Mouse (Mus musculus) c-Kit-positive CD71-positive TER-119-positive erythroid progenitor cells, embryonic 14.5 days (primary cell): ENCODE measurements around the gene Sox6.

Source experiments
- DNase-seq: peaks from one replicate; pipeline ENCODE4 v3.0.0-alpha.2; 2013; ENCODE audit warnings: low spot score

The Sox6 gene

DNA sequence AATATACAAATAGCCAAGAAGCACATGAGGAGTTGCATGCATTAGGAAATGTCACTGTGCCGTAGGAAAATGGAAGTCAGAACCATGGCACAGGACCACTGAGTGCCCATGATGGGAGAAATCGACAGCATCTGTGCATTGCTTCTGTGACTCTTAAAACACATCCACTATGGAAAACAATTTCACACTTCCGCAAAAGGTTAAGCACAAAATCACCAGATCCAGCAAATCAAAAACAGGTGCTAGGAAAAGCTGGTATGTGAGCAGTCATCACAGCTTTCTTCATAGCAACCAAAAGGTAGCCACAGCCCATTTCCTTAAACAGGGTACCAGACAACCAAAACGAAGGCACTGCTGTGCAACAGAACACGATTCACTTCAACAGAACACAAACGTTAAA lies 52.9 kb downstream of the Sox6 start:
- no peak for DNase-seq

DNA sequence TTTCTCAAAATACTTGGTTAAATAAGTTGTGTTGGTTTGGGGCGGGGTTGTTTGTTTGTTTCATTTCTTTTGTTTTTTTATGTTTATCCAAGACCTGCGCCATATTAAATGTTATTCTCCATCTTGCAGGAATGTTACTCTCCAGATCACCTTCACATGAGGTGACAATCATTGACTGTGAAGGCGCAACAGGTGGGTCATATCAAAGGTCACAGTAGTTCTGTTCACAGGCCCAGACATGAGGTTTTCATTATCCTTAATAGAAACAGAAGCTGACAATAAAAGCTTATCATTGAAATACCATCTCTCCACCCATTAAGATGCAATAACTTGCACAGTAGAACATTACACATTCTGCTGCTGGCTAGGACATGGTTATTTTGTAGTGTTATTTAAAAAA lies 54.5 kb downstream of the Sox6 start:
- DNase-seq: no peak

DNA sequence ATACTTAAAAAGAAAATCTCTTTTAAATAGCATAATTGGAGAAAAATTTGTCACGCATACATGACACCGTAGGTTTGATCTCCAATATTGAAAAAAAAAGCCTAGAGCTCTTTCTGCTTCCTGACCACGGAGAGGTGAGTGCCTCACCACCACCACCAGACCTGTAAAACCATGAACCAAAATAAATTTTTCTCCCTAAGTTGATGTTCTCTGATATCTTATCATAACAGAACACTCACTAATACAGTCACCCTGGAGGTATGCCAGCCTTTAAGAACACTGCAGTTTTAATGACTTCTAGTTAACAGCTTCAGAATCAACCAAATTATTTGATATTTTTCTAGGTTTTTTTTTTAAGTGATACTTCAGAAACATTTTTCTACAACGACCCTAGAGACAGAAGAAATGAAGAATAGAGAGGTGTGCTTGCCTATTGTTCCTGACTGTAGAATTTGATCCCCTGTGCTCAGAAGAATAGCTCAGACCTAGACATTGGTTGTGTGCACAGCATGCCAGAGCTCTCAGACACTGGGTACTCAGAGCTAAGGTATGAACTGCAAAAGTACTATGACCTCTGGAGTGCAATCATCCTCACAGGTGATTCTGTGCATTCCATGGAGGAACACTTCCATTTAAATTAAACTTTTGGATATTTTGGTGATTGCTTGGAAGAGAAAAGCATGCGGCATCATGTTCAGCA lies 58.6 kb downstream of the Sox6 start:
- peak; percentile 65 for DNase-seq

GRCm38 (mm10) chr7:115974518-115974917 lies 64.1 kb downstream of the Sox6 start:
- no peak for DNase-seq

- DNase-seq: no peak
Observed at GRCm38 (mm10) chr7:115967186-115967585, 71.4 kb downstream of the Sox6 start.

DNA sequence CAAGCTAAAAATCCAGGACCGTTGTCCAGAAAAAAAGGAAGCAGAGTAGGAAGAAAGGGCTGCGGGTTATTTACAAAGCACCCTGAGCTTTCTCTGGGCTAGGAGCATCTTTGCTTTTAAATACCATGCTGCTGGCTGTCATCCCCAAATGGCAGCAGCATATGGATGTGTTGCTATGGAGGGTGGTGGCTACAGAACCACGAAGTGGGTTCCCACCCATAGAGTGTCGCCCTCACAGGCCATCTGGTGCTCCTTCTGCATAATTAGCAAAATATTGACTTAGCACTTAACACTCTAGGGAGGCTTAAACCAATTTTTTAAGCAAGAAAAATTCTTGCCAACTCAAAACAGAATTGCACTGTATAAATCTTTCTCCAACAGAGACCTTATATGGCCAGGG lies 72.4 kb downstream of the Sox6 start:
- no peak for DNase-seq

DNA sequence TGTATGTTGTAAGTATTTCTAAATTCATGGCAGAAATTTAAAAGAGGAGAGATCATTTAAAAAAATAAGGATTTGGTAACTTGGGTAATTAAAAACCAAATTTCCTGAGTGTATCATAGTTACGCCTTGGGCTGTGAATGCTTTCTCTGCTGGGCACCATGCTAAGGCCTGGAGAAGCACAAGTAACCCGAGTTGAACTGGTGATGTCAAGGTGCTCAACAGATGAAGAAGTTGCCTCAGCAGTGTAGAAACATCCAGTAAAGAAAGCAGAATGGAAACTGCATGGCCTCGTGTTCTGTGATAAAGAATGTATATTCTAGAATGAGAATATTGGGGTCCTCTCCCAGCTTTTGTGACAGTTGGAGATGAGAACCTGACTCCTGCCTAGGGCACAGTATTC lies 85.5 kb downstream of the Sox6 start:
- no peak for DNase-seq

DNA sequence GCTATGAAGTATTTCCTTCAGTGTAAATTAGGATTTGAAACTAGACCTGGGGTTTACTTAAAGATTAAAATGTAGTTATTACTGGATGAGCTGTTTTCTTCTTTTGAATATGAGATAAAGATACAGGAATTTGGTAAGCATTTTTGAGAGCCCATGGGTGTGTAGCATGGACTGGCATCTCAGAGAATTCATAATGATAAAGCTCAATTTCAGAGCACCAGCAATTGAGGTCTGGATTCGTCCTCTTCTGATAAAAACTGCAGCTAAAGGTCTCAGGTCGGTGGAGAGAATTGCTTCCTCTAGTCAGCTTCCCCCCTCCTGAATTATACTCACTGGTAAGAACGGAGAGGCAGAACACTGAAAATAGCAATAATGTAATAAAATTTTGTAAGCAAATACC lies 86.4 kb downstream of the Sox6 start:
- peak; percentile 48 for DNase-seq

GRCm38 (mm10) chr7:115951689-115952088 lies 86.9 kb downstream of the Sox6 start:
- DNase-seq: peak; percentile 64

DNA sequence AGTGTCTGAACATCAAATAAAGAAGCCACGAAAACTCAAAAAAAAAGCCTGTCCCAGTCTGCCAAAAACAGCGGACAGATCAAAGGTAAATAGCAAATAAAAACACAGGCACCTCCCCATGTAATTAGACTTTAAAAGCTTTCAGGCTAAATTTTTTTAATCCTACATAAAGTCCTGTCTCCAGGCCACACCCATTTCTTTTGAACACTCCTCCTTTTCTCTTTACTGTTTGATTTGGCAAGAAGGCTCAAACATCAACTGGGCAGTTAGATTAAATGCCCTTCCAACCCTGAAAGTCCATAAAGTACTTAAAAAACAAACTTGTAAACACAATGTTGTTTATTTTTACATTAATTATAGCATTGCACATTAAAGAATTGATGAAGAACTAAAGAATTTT lies 90.7 kb downstream of the Sox6 start:
- no peak for DNase-seq

DNA sequence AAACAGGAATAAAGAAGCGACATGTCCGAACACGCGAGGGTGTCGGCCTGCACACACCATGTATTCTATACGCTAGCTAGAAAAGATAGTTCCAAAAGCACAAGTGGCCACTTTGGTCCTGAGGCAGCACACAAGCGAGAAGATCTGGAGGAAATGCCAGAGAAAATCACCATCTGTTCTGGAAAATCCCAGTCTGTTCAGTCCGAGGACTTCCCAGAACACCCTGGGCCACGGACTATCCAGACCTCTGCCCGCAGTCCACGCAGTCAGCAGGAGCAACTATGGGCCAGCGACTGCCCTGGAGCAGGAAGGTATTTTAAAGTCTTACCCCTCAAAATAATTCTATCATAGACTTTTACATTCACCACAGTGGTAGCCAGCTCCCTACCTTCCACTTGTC lies 92.0 kb downstream of the Sox6 start:
- DNase-seq: no peak

GRCm38 (mm10) chr7:115945516-115945915 lies 93.1 kb downstream of the Sox6 start:
- no peak for DNase-seq

DNA sequence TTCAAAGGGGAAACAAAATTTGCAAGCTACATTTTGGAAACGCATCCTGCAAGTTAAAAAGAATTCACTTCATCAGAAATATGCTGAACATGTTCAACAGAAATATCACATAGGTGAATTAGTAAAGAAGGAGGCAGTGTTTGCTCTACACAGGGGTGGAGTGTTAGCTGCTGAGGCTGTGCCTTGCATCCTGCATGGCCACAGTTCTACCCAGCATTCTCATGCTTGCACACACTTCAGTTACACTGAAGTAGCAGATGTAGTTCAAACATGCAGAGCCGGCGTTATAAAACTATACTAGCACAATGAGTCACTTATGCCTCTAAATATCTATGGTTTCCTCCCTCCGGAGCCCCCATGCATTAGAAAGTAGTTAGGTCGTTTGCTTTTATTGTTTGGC lies 94.3 kb downstream of the Sox6 start:
- DNase-seq: no peak

- DNase-seq: peak; percentile 74
Observed at GRCm38 (mm10) chr7:115941766-115942165, 96.8 kb downstream of the Sox6 start.

DNA sequence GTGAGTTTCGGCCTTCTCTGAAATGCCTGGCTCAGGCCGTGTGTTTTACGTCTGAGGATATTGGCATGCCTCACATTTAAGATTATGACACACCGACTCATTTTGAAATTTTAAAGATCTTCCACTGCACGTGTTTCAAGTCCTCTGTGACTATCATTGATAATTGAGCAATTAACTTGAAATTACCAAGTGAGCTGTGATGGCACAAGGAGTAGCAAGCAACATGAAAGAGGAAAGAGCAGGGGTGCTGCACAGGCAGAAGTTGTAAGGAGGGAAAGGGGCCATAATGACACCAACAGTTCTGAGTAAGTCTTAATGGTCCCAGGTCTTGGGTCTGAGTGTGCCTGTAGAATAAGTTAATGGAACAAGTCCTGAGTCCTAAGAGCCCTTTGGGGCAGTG lies 99.3 kb downstream of the Sox6 start:
- no peak for DNase-seq

DNA sequence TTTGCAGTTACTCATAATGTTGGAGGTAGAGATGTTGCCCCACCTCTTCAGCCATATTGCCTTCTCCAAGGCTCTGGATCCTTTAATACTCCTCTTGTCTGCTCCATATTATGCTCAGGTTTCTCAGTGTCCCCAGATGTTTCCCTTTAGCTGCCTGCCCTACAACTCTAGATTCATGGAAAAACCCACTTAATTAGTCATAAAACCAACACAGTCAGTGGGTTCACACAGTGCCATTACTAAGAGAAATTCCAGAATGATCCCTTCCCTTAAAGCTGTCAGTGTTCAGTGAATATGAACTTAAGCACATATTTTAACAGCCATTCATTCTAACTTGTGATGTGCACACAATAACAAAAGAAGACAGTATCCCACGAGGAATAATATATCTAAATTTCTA lies 101.7 kb downstream of the Sox6 start:
- no peak for DNase-seq

- DNase-seq: no peak
Observed at GRCm38 (mm10) chr7:115915338-115915737, 123.3 kb downstream of the Sox6 start.

DNA sequence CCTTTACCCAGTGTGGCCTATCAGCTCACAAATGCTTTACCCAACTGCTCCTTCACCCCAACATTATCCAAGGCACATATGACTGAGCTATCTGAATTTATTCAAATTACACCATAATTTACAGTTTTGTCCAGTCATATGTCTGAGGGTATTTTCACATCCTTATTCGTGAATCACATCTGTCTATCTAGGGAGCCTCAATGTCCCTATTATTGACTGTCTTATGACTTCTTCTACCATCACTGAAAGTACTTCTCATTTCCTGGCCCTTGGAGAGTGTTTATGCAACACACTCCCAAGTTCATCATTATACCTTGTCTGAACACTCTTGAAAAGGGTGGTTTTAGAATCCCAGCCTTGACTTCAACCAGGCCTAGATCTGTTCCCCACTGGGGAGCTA lies 128.3 kb downstream of the Sox6 start:
- no peak for DNase-seq

GRCm38 (mm10) chr7:115904798-115905207 lies 133.8 kb downstream of the Sox6 start:
- DNase-seq: no peak

- DNase-seq: no peak
Observed at GRCm38 (mm10) chr7:115903931-115904797, 134.4 kb downstream of the Sox6 start.

DNA sequence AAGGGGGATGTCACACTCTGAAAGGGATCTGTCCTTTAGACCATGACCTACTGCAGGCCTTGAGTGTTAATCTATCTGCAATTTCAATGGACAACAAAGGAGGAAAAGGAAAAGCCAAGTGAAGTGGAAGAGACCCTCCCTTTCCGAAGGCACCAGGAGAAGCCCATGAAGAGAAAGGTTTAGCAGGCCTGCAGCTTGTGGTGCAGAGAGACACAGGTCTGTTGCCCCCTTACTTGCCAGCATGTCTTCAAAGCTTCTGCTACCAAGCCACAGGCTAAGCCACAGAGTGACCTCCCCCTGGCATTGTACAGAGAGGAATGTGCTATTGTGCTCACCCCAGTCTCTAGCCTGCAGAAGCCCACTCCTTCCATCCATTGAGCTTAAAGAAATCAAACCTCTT lies 135.2 kb downstream of the Sox6 start:
- DNase-seq: no peak

DNA sequence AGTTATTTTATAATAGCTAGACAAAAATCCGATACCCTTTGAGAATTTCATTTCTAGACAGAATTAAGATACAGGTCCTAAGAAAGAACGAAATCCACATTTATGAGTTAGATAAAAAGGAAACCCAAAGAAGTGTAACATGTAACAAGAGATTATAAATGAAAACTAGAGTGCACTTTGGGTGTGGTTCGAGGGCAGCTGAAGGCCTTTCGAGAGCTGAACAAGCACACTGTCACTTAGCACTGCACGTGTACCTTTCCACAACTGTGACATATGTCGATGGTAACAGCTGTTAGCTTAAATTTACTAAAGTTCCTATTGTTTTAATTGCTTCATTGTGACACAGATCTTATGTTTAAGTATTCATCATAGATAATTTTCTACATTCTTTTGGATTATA lies 142.8 kb downstream of the Sox6 start:
- peak; percentile 45 for DNase-seq

DNA sequence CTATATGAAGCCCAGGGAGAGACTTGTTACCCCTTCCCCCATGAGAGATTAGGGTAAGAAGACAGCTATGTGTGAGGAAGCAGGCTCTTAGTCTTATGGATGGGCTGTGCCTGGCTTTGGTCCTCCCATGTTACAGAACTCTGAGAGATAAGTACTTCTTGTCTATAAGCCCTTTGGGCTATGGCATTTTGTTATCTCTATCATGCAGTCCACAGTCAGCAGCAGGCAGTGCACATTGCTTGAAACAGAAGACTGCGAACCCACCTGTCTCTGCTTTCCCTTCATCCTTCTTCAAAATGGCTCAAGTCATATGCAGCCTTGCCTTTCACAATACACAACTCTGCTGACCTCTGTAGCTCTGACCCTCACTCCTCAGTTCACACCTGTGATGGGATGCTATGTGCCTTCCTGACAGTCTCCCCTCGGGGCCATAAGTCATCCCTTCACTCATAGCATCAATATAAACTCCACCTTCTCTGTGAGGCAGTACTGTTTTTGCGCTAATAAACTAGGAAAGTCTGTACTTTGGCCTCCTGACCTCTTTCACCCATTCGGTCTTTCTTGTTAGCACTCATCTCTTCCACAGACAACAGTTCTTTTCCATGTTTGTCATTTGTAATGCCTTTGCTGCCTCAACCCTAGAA lies 143.4 kb downstream of the Sox6 start:
- peak; percentile 78 for DNase-seq
